Mouse (Mus musculus) myocyte (in vitro differentiated cells): ENCODE results near the gene Tfap4.

Experiments
- MYOD1 ChIP-seq, 3 experiments: IDR thresholded peaks; one replicate each; pipeline ENCODE4 v1.6.1; 2011; ENCODE audit warnings: control low read depth in 2 of 3, low read depth in 2 of 3, mild to moderate bottlenecking in 2 of 3, moderate library complexity in 1 of 3; ENCODE audit not compliant: insufficient read length in 2 of 3, control insufficient read depth in 1 of 3
- MYOG ChIP-seq, 3 experiments: IDR thresholded peaks; one replicate each; pipeline ENCODE4 v1.6.1; 2011; ENCODE audit warnings: control low read depth in 2 of 3, low read depth in 2 of 3, mild to moderate bottlenecking in 2 of 3; ENCODE audit not compliant: insufficient read length in 2 of 3, control insufficient read depth in 1 of 3, insufficient read depth in 1 of 3
- POLR2A ChIP-seq: IDR thresholded peaks from one replicate; pipeline ENCODE4 v1.6.1; 2011; ENCODE audit warnings: low read depth, mild to moderate bottlenecking, control low read depth, moderate library complexity; ENCODE audit not compliant: insufficient read length
- TCF12 ChIP-seq: IDR thresholded peaks from one replicate; pipeline ENCODE4 v1.6.1; 2011; ENCODE audit warnings: mild to moderate bottlenecking, control low read depth; ENCODE audit not compliant: poor library complexity, insufficient read depth, severe bottlenecking
- USF1 ChIP-seq: IDR thresholded peaks from one replicate; pipeline ENCODE4 v1.6.1; 2011; ENCODE audit warnings: low read depth, mild to moderate bottlenecking, control low read depth, moderate library complexity

- no peak for TF ChIP-seq POLR2A
- TF ChIP-seq TCF12: no peak
- no peak for TF ChIP-seq USF1
- no peak for TF ChIP-seq MYOD1 (IDR thresholded peaks at IDR 0.05; ENCODE audit: control insufficient read depth in 1 of 3, insufficient read length in 2 of 3, low read depth in 2 of 3)
- no peak for TF ChIP-seq MYOG (IDR thresholded peaks at IDR 0.05; ENCODE audit: control insufficient read depth in 1 of 3, insufficient read depth in 1 of 3, insufficient read length in 2 of 3, low read depth in 2 of 3)
Observed at GRCm38 (mm10) chr16:4576873-4577272, 17.2 kb upstream of the Tfap4 start.
